Mouse (Mus musculus) heart, postnatal 10 days (tissue): ENCODE data around the gene Olfr695. TPM values are rescaled to one million over a fixed set of nuclear protein-coding genes. Genes with fewer than 3 reads are reported as not detected.
"Not testable (repeated sequence)": the region's sequence is repeated elsewhere in the genome, so short reads cannot be mapped to it uniquely, and the experiment has no call there.

Experiments used
- DNase-seq, 2 experiments: peaks; one replicate each; pipeline ENCODE4 v3.0.0; 2021
- intact Hi-C: fragments of 180-260 bp; cut with DNase I; formaldehyde crosslinking; loops from one replicate; pipeline ENCODE4 v1.15.1; 2025
- total RNA-seq, 2 experiments: library from RNA; stranded (reverse); gene quantifications; 2 replicates each; pipeline ENCODE4 v1.2.3; 2021

The Olfr695 gene
- not detected for total RNA-seq

DNA sequence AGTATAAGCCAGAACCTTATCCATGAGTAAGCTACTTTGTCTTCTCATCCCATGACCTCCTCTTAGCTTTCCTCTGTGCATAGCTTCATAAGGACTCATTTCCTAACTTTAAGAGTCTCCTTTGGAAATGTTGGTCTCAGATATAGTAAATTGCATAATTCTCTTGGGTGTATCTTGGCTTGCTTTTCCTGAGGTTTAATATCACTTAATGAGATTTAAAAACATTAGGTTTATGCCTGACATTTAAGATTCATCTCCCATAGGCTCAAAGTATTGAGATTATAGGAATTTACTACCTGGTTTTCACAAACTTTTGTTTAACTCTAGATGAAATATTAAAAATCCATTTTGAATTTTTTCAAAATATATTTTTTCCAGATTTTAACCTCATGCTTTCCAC, at the start of gene Olfr695:
TSS of gene Olfr695 (minus strand) at position 101 of the 400 bp plus-strand sequence.
- DNase-seq, result no peak
- intact Hi-C loops, result no loop called here

GRCm38 (mm10) chr7:106761008-106761407, 44.8 kb upstream of the Olfr695 start:
- DNase-seq, intact Hi-C loops: not testable (repeated sequence)

- intact Hi-C loops, result no loop called here
- no peak for DNase-seq
These were observed 42.6 kb upstream of the Olfr695 start for GRCm38 (mm10) chr7:106758800-106759199.

GRCm38 (mm10) chr7:106755297-106755696, 39.1 kb upstream of the Olfr695 start, which contains the start of gene Olfr698:
Gene Olfr698 (minus strand): TSS chr7:106755397.
- DNase-seq, result no peak
- intact Hi-C loops, result no loop called here

DNA sequence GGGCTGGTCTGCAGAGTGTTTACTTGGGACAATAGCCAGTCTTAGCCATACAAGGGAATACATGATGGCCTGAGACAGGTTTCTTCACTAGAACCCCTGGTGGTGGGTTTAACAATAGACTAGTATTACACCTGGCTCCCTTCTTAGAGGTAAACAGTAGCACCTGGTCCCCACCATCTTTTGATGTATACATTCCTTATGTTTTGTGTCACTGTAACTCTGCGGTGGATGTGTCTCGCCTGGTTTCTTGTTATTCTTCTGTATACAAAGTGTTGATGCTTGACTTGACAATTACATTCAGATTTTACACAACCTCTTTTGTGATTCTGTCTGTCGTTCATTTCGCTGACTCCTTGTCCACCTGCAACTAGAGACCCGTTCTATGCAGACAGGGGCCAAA, 29.6 kb upstream of the Olfr695 start:
- intact Hi-C loops, result no loop called here
- no peak for DNase-seq

DNA sequence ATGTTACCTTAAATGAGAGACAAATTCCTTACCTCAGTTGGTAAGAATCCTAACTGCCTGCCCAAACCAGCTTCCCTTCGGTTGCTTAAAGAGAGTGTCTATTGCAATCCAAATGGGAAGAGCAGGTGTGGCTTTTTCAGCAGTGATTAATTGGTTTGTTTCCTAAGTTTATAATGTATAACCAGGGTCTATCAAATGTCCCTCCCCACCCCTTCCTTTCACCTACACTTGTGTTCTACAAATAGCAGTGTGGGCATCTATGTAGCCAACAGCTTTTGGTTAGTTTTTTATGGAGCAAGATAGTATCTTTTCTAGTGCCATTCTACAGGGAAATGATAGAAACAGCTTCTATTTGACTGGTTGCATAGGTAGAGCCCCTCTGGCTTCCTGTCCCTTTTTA, 26.1 kb upstream of the Olfr695 start, which contains the start of gene Olfr697:
TSS of gene Olfr697 (minus strand) at position 101 of the 400 bp plus-strand sequence.
- intact Hi-C loops, result no loop called here
- no peak for DNase-seq

DNA sequence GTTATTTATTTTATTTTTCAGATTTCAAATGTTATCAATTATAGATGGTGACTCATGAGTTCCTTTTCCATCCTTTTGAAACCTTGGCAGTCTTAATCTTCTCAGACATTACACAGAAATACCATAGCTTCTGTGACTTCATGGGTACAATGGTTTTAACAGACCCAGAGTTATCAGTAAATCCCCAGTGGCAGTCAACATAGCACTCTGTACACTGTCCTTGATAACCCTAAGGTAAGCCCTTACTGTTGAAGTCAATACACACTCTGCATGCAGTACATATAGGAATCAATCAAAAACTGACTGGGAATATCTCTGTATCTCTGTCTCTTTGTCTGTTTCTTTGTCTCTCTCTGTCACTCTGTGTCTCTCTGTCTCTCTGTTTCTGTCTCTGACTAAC, 20.8 kb upstream of the Olfr695 start:
- no peak for DNase-seq
- intact Hi-C loops, result no loop called here

DNA sequence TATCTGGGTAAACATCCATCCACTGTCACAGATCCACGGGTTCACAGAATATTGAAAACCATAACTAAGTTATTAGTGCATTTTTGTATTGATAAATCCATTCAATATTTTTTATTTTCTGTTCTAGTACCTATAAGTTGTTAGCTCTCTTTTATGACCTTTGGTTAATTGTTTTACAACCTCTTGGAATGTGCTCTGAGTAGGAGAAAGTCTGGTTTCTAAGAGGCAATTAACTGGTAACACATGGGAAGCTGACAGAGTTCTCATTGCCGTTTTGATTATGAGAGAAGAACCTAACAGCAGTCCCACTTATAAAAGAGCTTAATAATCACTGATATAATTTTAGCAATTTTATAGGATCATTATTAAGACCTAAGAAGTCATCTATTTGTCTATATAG, 17.5 kb upstream of the Olfr695 start:
- intact Hi-C loops, result no loop called here

GRCm38 (mm10) chr7:106725654-106726053, 9.5 kb upstream of the Olfr695 start:
- intact Hi-C loops, DNase-seq: not testable (repeated sequence)

More for the DNA sequence above, 17.5 kb upstream of the Olfr695 start:
- no peak for DNase-seq

GRCm38 (mm10) chr7:106711463-106711862, 4.7 kb downstream of the Olfr695 start:
- intact Hi-C loops, result no loop called here
- DNase-seq, result no peak

GRCm38 (mm10) chr7:106707705-106708104, 8.5 kb downstream of the Olfr695 start:
- intact Hi-C loops, DNase-seq: not testable (repeated sequence)

DNA sequence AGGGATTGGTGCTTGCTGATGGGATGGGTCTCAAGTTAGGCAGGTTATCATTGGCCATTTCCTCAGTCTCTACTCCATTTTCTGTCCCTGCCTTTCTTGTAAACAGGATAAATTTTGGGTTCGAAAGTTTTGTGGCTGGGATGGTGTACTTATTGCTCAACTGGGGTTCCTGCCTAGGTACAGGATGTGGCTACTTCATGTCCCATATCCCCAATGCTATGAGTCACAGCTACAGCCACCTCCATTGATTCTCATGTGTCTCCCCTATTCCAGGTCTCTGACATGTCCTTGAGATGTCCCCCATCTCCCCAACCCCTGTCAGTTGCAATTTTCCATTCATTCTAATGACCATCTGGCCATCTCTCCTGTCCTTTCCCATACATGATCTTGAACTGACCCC, 19.3 kb downstream of the Olfr695 start:
- intact Hi-C loops, result no loop called here

GRCm38 (mm10) chr7:106692976-106693375, 23.2 kb downstream of the Olfr695 start:
- intact Hi-C loops, result no loop called here
- no peak for DNase-seq

More for the DNA sequence above, 19.3 kb downstream of the Olfr695 start:
- DNase-seq, result no peak

- intact Hi-C loops, result no loop called here
- DNase-seq, result no peak
These were observed 24.5 kb downstream of the Olfr695 start, which contains the start of gene Olfr694 for GRCm38 (mm10) chr7:106691714-106692113. Gene Olfr694 (minus strand): TSS chr7:106691814.

DNA sequence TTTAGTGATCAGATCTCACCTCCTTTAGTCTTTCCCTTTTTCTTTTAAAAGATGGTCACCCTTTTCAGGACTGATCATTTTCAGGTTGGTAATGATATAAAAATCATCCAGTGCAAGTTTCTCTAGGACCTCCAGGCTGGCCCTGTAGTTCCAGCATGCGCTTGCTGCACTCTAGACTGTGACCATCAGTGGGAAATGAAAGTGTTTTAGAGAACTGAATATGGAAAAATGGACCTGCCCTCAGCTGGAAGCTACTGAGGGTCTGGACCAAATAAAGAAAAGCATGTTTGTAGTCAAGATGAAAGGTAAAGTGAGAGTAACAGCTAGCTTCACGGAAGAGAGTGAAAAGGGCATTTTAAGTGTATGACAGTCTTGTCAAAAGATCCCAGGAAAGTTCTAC, 30.8 kb downstream of the Olfr695 start:
- intact Hi-C loops, result no loop called here

GRCm38 (mm10) chr7:106680484-106680883, 35.7 kb downstream of the Olfr695 start, which contains the start of gene Olfr693:
Gene Olfr693 (minus strand): TSS chr7:106680584.
- intact Hi-C loops, result no loop called here
- DNase-seq, result no peak

More for the DNA sequence above, 30.8 kb downstream of the Olfr695 start:
- no peak for DNase-seq

Other genes starting within 250 kb of the Olfr695 start
- not detected for gene Olfr693, start 35.8 kb downstream of the Olfr695 start, total RNA-seq
- not detected for gene Olfr694, start 24.6 kb downstream of the Olfr695 start, total RNA-seq
- gene Olfr697, start 26.0 kb upstream of the Olfr695 start, total RNA-seq, result not detected
- not detected for gene Olfr698, start 39.0 kb upstream of the Olfr695 start, total RNA-seq
- gene Olfr699, start 76.8 kb upstream of the Olfr695 start, total RNA-seq, result not detected
- gene Olfr700, start 92.4 kb upstream of the Olfr695 start, total RNA-seq, result not detected
- not detected for gene Olfr701, start 97.7 kb upstream of the Olfr695 start, total RNA-seq
- not detected for gene Olfr702, start 117.5 kb upstream of the Olfr695 start, total RNA-seq
- gene Olfr703, start 127.0 kb upstream of the Olfr695 start, total RNA-seq, result not detected
- gene Olfr704, start 146.8 kb upstream of the Olfr695 start, total RNA-seq, result not detected
- not detected for gene Olfr705, start 160.5 kb upstream of the Olfr695 start, total RNA-seq
- not detected for gene Olfr706, start 171.8 kb upstream of the Olfr695 start, total RNA-seq
- not detected for gene Olfr707, start 184.8 kb upstream of the Olfr695 start, total RNA-seq
- gene Olfr1532-ps1, start 191.6 kb upstream of the Olfr695 start, total RNA-seq, result not detected
- gene Olfr709-ps1, start 215.8 kb upstream of the Olfr695 start, total RNA-seq, result not detected
- not detected for gene Olfr710, start 231.9 kb upstream of the Olfr695 start, total RNA-seq
- not detected for gene Olfr6, start 247.5 kb upstream of the Olfr695 start, total RNA-seq